ENCODE assay signal across 13 mouse cellular contexts in the genomic region with DNA sequence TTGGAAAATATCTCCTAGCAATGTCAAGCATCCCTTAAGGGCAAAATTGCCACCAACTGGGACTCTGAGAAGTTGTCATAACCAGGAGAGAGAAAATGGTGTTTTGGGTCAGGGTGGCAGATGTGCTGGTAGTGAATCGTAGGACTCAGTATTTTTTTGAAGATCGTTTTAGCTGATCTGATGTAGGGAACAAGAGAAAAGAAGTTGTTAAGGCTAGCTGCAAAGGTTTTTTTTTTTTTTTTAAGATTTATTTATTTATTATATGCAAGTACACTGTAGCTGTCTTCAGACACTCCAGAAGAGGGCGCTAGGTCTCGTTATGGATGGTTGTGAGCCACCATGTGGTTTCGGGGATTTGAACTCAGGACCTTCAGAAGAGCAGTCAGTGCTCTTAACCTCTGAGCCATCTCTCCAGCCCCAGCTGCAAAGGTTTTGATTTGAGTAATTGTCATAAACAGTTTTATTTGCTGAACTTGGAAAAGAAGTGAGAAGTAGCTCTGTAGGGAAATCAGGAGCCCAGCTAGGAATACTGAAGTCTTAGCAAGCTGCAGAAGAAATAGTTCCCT. TPM values are rescaled to one million over a fixed set of nuclear protein-coding genes. Genes with fewer than 3 reads are reported as not detected.
DNase-seq lines count a peak whose midpoint lies in the region; ATAC-seq and TF ChIP-seq lines count a peak whose summit lies in the region.
"Had no signal": no experiment of that assay in that cellular context is flagged by ENCODE, and none has a peak within 500 bp of the region (broad histone marks: within the 10 kb centered on the region; RNA-seq: fewer than 3 reads in every experiment).

No protein-coding gene starts in this region.

- no peak for TF ChIP-seq EP300 in lung, postnatal 0 days (IDR thresholded peaks at IDR 0.05)

- no peak overlapping the region for H3K9ac ChIP-seq in lung, postnatal 0 days (replicated peaks; ENCODE audit: low read depth)
- H3K9ac ChIP-seq in ES-E14 (ENCODE audit: insufficient read depth, low read depth, low read length, poor library complexity, severe bottlenecking): no peak overlapping the region
- H3K9ac ChIP-seq in kidney, embryonic 14.5 days (ENCODE audit: low read depth, low read length): no peak overlapping the region
- H3K9ac ChIP-seq: neural tube, embryonic 15.5 days had no signal

- intact Hi-C loops in left cerebral cortex, postnatal 10 days (cut with DNase I): no loop called here

- H3K4me3 ChIP-seq in lung, postnatal 0 days (ENCODE audit: low read depth, low read length): no peak overlapping the region
- no peak overlapping the region for H3K4me3 ChIP-seq in ES-E14 (ENCODE audit: insufficient read depth in 1 of 2, low read depth in 1 of 2, low read length in 2 of 2, poor library complexity in 1 of 2, severe bottlenecking in 1 of 2)
- no peak overlapping the region for H3K4me3 ChIP-seq in kidney, embryonic 14.5 days (ENCODE audit: low read length)

- H3K9me3 ChIP-seq in lung, postnatal 0 days (ENCODE audit: low read length): no peaks in the 10 kb centered on the region
- no peaks in the 10 kb centered on the region for H3K9me3 ChIP-seq in ES-E14 (ENCODE audit: control insufficient read depth, insufficient read depth, low read depth, low read length)
- H3K9me3 ChIP-seq in kidney, embryonic 14.5 days (ENCODE audit: control insufficient read depth, low read length): no peaks in the 10 kb centered on the region
- H3K9me3 ChIP-seq: midbrain, embryonic 15.5 days; neural tube, embryonic 15.5 days had no signal

- no peaks in the 10 kb centered on the region for H3K27me3 ChIP-seq in lung, postnatal 0 days (replicated peaks; ENCODE audit: insufficient read depth, low read length)
- no peaks in the 10 kb centered on the region for H3K27me3 ChIP-seq in kidney, embryonic 14.5 days (ENCODE audit: control insufficient read depth, insufficient read depth, low read length)
- H3K27me3 ChIP-seq: midbrain, embryonic 15.5 days; neural tube, embryonic 15.5 days had no signal

- no peaks in the 10 kb centered on the region for H3K36me3 ChIP-seq in lung, postnatal 0 days (ENCODE audit: insufficient read depth, low read length)
- H3K36me3 ChIP-seq in ES-E14 (ENCODE audit: control insufficient read depth, insufficient read depth, low read length, poor library complexity, severe bottlenecking): no peaks in the 10 kb centered on the region
- H3K36me3 ChIP-seq in kidney, embryonic 14.5 days (ENCODE audit: control insufficient read depth, insufficient read depth, low read length): no peaks in the 10 kb centered on the region
- H3K36me3 ChIP-seq: midbrain, embryonic 15.5 days; neural tube, embryonic 15.5 days had no signal

- in situ Hi-C loops in ES-E14 (cut with MboI; ENCODE audit: low sequenced_read_pairs in 2 of 2, unreplicated experiment in 2 of 2): no loop called here

- peak; percentile 9 for DNase-seq in gastrocnemius, adult 18-20 months (ENCODE audit: low spot score)
- DNase-seq in gastrocnemius, postnatal 4 days (ENCODE audit: low spot score in 2 of 2): no peak
- no peak for DNase-seq in lung, postnatal 0 days (ENCODE audit: low spot score)
- no peak for DNase-seq in lung, postnatal 14 days
- no peak for DNase-seq in ES-E14 (ENCODE audit: low read depth, low spot score)
- DNase-seq in naive thymus-derived CD4-positive, alpha-beta T cell, adult 2 months (ENCODE audit: low read depth): peak; percentile 20
- no peak for DNase-seq in left cerebral cortex, postnatal 10 days (ENCODE audit: extremely low spot score in 1 of 2, low spot score in 2 of 2)
- DNase-seq: adrenal gland, postnatal 25 days; gastrocnemius, postnatal 10 days; thymus, postnatal 25 days had no signal

- 71% methylated on average over 5 of the region's 5 CpGs for WGBS in lung, postnatal 0 days
- WGBS in kidney, embryonic 14.5 days: 71% methylated on average over 5 of the region's 5 CpGs

- peaks cover 4% of the 10 kb centered on the region; the same call in 1 of the 2 replicates for H3K4me1 ChIP-seq in lung, postnatal 0 days (ENCODE audit: insufficient read depth, low read depth, low read length)
- 0 out of 4 replicates have a peak, but pooled peaks cover 0 to 2% of the 10 kb centered on the region in 2 experiments for H3K4me1 ChIP-seq in ES-E14 (ENCODE audit: control insufficient read depth in 2 of 2, insufficient read depth in 2 of 2, low read length in 2 of 2, poor library complexity in 1 of 2)
- H3K4me1 ChIP-seq in kidney, embryonic 14.5 days (ENCODE audit: control insufficient read depth, insufficient read depth, low read length): no peaks in the 10 kb centered on the region

- H3K4me2 ChIP-seq in lung, postnatal 0 days (replicated peaks; ENCODE audit: low read depth, low read length): no peak overlapping the region
- no peak overlapping the region for H3K4me2 ChIP-seq in kidney, embryonic 14.5 days (replicated peaks; ENCODE audit: low read depth, low read length)

- ATAC-seq in lung, postnatal 0 days: no peak
- no peak for ATAC-seq in kidney, embryonic 14.5 days (ENCODE audit: low FRiP score, low TSS enrichment)

- no peak overlapping the region for H3K27ac ChIP-seq in lung, postnatal 0 days (ENCODE audit: low read length)
- H3K27ac ChIP-seq in ES-E14 (ENCODE audit: insufficient read depth, low read depth, low read length, poor library complexity, severe bottlenecking): no peak overlapping the region
- no peak overlapping the region for H3K27ac ChIP-seq in kidney, embryonic 14.5 days (ENCODE audit: low read depth, low read length)

- peak; percentile 12; the same call in 1 of the 2 replicates for TF ChIP-seq CTCF in lung, postnatal 0 days (IDR thresholded peaks at IDR 0.05)

TF ChIP-seq in ES-E14, 5 proteins besides CTCF, POLR2A, EP300 and RAD21:
- peak; percentile 72 for TF ChIP-seq ZNF384 (IDR thresholded peaks at IDR 0.05; ENCODE audit: low read depth, low read length)
- no peak for TF ChIP-seq ZC3H11A (IDR thresholded peaks at IDR 0.05; ENCODE audit: borderline replicate concordance, low read depth, low read length)

RNA-seq across cellular contexts. Expression of gene Abraxas2, which starts 0.9 kb away (rescaled TPM):
- total RNA-seq in gastrocnemius, adult 18-20 months (2021): 10 to 100 TPM; 25.4 to 25.9 TPM
- 10 to 100 TPM; 33.1 to 37.7 TPM for total RNA-seq in gastrocnemius, postnatal 4 days (2021)
- polyA plus RNA-seq in lung, postnatal 0 days (2015; fragmentation: Nextera tagmentation; extraction: Ambion mirVana): 26.7 and 27.1 TPM in 2 replicates
- total RNA-seq in ES-E14 (2012; rRNA removed): 18.8 and 20.5 TPM in 2 replicates
- total RNA-seq in left cerebral cortex, postnatal 10 days (2021): 10 to 100 TPM; 23.8 to 27.6 TPM
- polyA plus RNA-seq in kidney, embryonic 14.5 days (2014; fragmentation: Nextera tagmentation; extraction: Ambion mirVana): 37.6 and 50.0 TPM in 2 replicates

RNA-seq across cellular contexts. Expression of gene Eef1akmt2, which starts 5.7 kb away (rescaled TPM):
- 1 to 10 TPM; 5.8 to 7.6 TPM for total RNA-seq in gastrocnemius, adult 18-20 months (2021)
- 10 to 100 TPM; 15.7 to 21.1 TPM for total RNA-seq in gastrocnemius, postnatal 4 days (2021)
- 34.5 and 37.2 TPM in 2 replicates for polyA plus RNA-seq in lung, postnatal 0 days (2015; fragmentation: Nextera tagmentation; extraction: Ambion mirVana)
- 14.5 and 17.9 TPM in 2 replicates for total RNA-seq in ES-E14 (2012; rRNA removed)
- total RNA-seq in left cerebral cortex, postnatal 10 days (2021): 10 to 100 TPM; 36.6 to 41.6 TPM
- polyA plus RNA-seq in kidney, embryonic 14.5 days (2014; fragmentation: Nextera tagmentation; extraction: Ambion mirVana): 72.4 and 101 TPM in 2 replicates

RNA-seq across cellular contexts. Expression of gene Fam53b, which starts 44.4 kb away (rescaled TPM):
- total RNA-seq in gastrocnemius, adult 18-20 months (2021): 10 to 100 TPM; 25.7 to 30.2 TPM
- total RNA-seq in gastrocnemius, postnatal 4 days (2021): 10 to 100 TPM; 44.6 to 48.9 TPM
- polyA plus RNA-seq in lung, postnatal 0 days (2015; fragmentation: Nextera tagmentation; extraction: Ambion mirVana): 27.2 and 31.2 TPM in 2 replicates
- 8.6 and 8.8 TPM in 2 replicates for total RNA-seq in ES-E14 (2012; rRNA removed)
- total RNA-seq in left cerebral cortex, postnatal 10 days (2021): 10 to 100 TPM; 13.9 to 14.5 TPM
- 17.0 and 22.1 TPM in 2 replicates for polyA plus RNA-seq in kidney, embryonic 14.5 days (2014; fragmentation: Nextera tagmentation; extraction: Ambion mirVana)

Comparison
In these comparisons a context has a peak if more than half of its experiments do, and no peak if none do; other contexts are left out.
1. DNase-seq: peak in gastrocnemius, adult 18-20 months (single experiment) and naive thymus-derived CD4-positive, alpha-beta T cell, adult 2 months (single experiment); none in gastrocnemius, postnatal 4 days (0 of 2), lung, postnatal 0 days (single experiment), lung, postnatal 14 days (single experiment), ES-E14 (single experiment) and left cerebral cortex, postnatal 10 days (0 of 2).